Mouse (Mus musculus) thymus, adult 2 months (tissue): ENCODE results near the gene Fam178b. TPM values are rescaled to one million over a fixed set of nuclear protein-coding genes. Genes with fewer than 3 reads are reported as not detected.

Experiments
- DNase-seq: peaks from one replicate; pipeline ENCODE4 v3.0.0; 2021
- H3K27ac ChIP-seq: fragments of 200-500 bp; 2 replicates; pipeline ENCODE4 v1.5.1; 2012; ENCODE audit warnings: low read length, control low read depth; ENCODE audit not compliant: control insufficient read depth, insufficient read depth
- H3K27me3 ChIP-seq: fragments of 200-500 bp; 2 replicates; pipeline ENCODE4 v1.6.1; 2012; ENCODE audit warnings: mild to moderate bottlenecking, low read length, moderate library complexity, mixed read lengths; ENCODE audit not compliant: control insufficient read depth, insufficient read depth
- H3K36me3 ChIP-seq: fragments of 200-500 bp; 2 replicates; pipeline ENCODE4 v1.6.1; 2012; ENCODE audit warnings: mild to moderate bottlenecking, low read length, moderate library complexity; ENCODE audit not compliant: control insufficient read depth, insufficient read depth
- H3K4me1 ChIP-seq: fragments of 200-500 bp; replicated peaks from 2 replicates; pipeline ENCODE4 v1.6.1; 2012; ENCODE audit warnings: low read length; ENCODE audit not compliant: control insufficient read depth, insufficient read depth
- H3K4me3 ChIP-seq: fragments of 200-500 bp; 2 replicates; pipeline ENCODE4 v1.5.1; 2012; ENCODE audit warnings: mild to moderate bottlenecking, low read length, control low read depth, moderate library complexity; ENCODE audit not compliant: control insufficient read depth, insufficient read depth
- CTCF ChIP-seq: fragments of 200-500 bp; IDR thresholded peaks from 2 replicates; pipeline ENCODE4 v1.5.1; 2012; ENCODE audit warnings: mild to moderate bottlenecking, control low read depth, low read length, moderate library complexity, borderline replicate concordance; ENCODE audit not compliant: control insufficient read depth, poor library complexity, insufficient read depth; ENCODE audit errors: extremely low read depth
- POLR2A ChIP-seq: fragments of 200-500 bp; IDR thresholded peaks from 2 replicates; pipeline ENCODE4 v1.6.1; 2012; ENCODE audit warnings: mild to moderate bottlenecking, low read length, control low read depth, moderate library complexity; ENCODE audit not compliant: control insufficient read depth, poor library complexity, insufficient read depth; ENCODE audit errors: extremely low read depth
- WGBS: fragments of 180-500 bp; shearing (Covaris S2); methylation state at CpG from one replicate; pipeline ENCODE4 v1.1.7; 2018; 5-methylcytosine and 5-hydroxymethylcytosine counted together
- polyA plus RNA-seq: library from polyadenylated mRNA; depleted of rRNA; stranded (reverse); fragments of >200 nt; gene quantifications from 2 replicates; pipeline ENCODE4 v1.2.3, GENCODE M21; 2012

Gene Fam178b
- polyA plus RNA-seq, 1 experiment: 1.9 TPM

- WGBS: 28% methylated on average over 12 of the region's 12 CpGs
- H3K27ac ChIP-seq: 0 out of 2 replicates have a peak overlapping the region, but pooled peaks have one; percentile 3
- no peak for TF ChIP-seq POLR2A
- no peak for TF ChIP-seq CTCF
- H3K4me1 ChIP-seq: peaks cover 38% of the 10 kb centered on the region
- no peaks in the 10 kb centered on the region for H3K36me3 ChIP-seq
- H3K27me3 ChIP-seq: no peaks in the 10 kb centered on the region
- H3K4me3 ChIP-seq: no peak overlapping the region
- no peak for DNase-seq
These were observed 78.5 kb downstream of the Fam178b start for GRCm38 (mm10) chr1:36604254-36605156.

GRCm38 (mm10) chr1:36603361-36603760 is 79.6 kb downstream of the Fam178b start:
- peak overlapping the region; percentile 1; the same call in 1 of the 2 replicates for H3K27ac ChIP-seq
- TF ChIP-seq POLR2A: no peak
- TF ChIP-seq CTCF: no peak
- WGBS: 4% methylated on average over 9 of the region's 9 CpGs
- no peaks in the 10 kb centered on the region for H3K36me3 ChIP-seq
- H3K4me1 ChIP-seq: peaks cover 34% of the 10 kb centered on the region
- H3K4me3 ChIP-seq: no peak overlapping the region
- no peak for DNase-seq
- H3K27me3 ChIP-seq: no peaks in the 10 kb centered on the region

GRCm38 (mm10) chr1:36602271-36602670 is 80.7 kb downstream of the Fam178b start:
- no peak overlapping the region for H3K27ac ChIP-seq
- 68% methylated on average over 4 of the region's 4 CpGs for WGBS
- TF ChIP-seq CTCF: no peak
- no peak for TF ChIP-seq POLR2A
- no peak overlapping the region for H3K4me3 ChIP-seq
- H3K4me1 ChIP-seq: peaks cover 32% of the 10 kb centered on the region
- no peaks in the 10 kb centered on the region for H3K27me3 ChIP-seq
- DNase-seq: no peak
- no peaks in the 10 kb centered on the region for H3K36me3 ChIP-seq

- no peaks in the 10 kb centered on the region for H3K36me3 ChIP-seq
- no peak overlapping the region for H3K27ac ChIP-seq
- peaks cover 37% of the 10 kb centered on the region for H3K4me1 ChIP-seq
- no peaks in the 10 kb centered on the region for H3K27me3 ChIP-seq
- no peak overlapping the region for H3K4me3 ChIP-seq
- DNase-seq: no peak
- TF ChIP-seq POLR2A: no peak
- no peak for TF ChIP-seq CTCF
- WGBS: 84% methylated on average over 2 of the region's 2 CpGs
These were observed 84.6 kb downstream of the Fam178b start for GRCm38 (mm10) chr1:36598411-36598810.

- Histone ChIP-seq H3K4me3 (no peak overlapping the region), H3K27me3 (no peaks in the 10 kb centered on the region), H3K27ac (no peak overlapping the region), H3K36me3 (no peaks in the 10 kb centered on the region), H3K4me1 (peaks cover 49% of the 10 kb centered on the region)
- no peak for TF ChIP-seq POLR2A
- TF ChIP-seq CTCF: no peak
- DNase-seq: no peak
- WGBS: 83% methylated on average over 4 of the region's 4 CpGs
These were observed 86.9 kb downstream of the Fam178b start for GRCm38 (mm10) chr1:36596114-36596513.

- H3K4me1 ChIP-seq: peaks cover 56% of the 10 kb centered on the region
- peak; percentile 48 for DNase-seq
- peak overlapping the region; percentile 68 for H3K27ac ChIP-seq
- H3K4me3 ChIP-seq: no peak overlapping the region
- H3K27me3 ChIP-seq: no peaks in the 10 kb centered on the region
- TF ChIP-seq CTCF: no peak
- TF ChIP-seq POLR2A: no peak
- 26% methylated on average over 10 of the region's 10 CpGs for WGBS
- H3K36me3 ChIP-seq: no peaks in the 10 kb centered on the region
These were observed 87.6 kb downstream of the Fam178b start for GRCm38 (mm10) chr1:36595167-36595931.
